Mouse (Mus musculus): ENCODE data around the gene Nxph3.

The Nxph3 gene

GRCm38 (mm10) chr11:95514298-95514861 is at the start of gene Nxph3:
Gene Nxph3, minus strand, starts transcription at chr11:95514570.
- no peak for DNase-seq (ENCODE audit: extremely low read depth, insufficient read length, low spot score)

GRCm38 (mm10) chr11:95563849-95564248 is 49.5 kb upstream of the Nxph3 start:
- DNase-seq (ENCODE audit: extremely low read depth, insufficient read length, low spot score): no peak

- DNase-seq (ENCODE audit: extremely low read depth, insufficient read length, low spot score): no peak
Measured at GRCm38 (mm10) chr11:95560773-95561172, 46.4 kb upstream of the Nxph3 start.

GRCm38 (mm10) chr11:95559761-95560160 is 45.4 kb upstream of the Nxph3 start:
- DNase-seq (ENCODE audit: extremely low read depth, insufficient read length, low spot score): no peak

- no peak for DNase-seq (ENCODE audit: extremely low read depth, insufficient read length, low spot score)
Measured at GRCm38 (mm10) chr11:95557719-95558118, 43.3 kb upstream of the Nxph3 start.

DNA sequence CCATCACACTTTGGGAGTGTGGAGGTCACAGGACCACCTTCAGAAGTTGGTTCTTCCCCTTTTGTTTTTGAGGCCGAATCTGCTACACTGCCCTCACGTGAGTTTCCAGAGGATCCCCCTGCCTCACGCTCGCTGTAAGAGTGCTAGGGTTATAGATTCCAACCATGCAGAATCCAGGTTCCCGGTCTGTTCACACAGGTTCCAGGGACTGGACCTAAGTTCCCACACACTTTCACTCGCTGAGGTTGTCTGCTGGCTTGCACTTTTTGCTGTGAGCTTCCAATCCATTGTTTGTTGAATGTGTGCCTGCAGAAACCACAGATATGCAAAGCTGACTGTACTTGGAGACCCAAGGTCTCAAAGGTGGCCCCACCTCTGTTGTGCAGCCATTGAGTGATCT is 42.7 kb upstream of the Nxph3 start:
- DNase-seq (ENCODE audit: extremely low read depth, insufficient read length, low spot score): no peak

DNA sequence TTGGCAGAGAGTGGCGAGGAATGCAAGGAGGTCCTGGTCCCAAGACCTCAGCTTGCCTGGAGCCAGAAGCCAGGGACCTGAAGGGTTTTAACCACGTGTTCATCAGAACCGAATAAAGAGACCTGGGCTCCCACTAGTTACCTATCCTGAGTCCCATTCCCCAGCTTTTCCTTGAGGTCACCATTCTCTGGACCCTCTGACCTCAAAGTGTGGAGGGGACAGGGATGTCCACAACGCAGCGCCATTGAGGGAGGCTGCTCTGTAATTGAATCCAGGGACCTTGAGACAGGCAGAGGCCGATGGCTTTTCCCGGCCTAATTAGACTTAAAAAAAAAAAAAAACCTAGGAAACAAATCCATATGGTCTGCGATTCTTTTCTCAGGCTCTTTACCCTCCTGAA is 40.9 kb upstream of the Nxph3 start:
- no peak for DNase-seq (ENCODE audit: extremely low read depth, insufficient read length, low spot score)

- no peak for DNase-seq (ENCODE audit: extremely low read depth, insufficient read length, low spot score)
Measured at GRCm38 (mm10) chr11:95550301-95551021, 36.1 kb upstream of the Nxph3 start.

- no peak for DNase-seq (ENCODE audit: extremely low read depth, insufficient read length, low spot score)
Measured at GRCm38 (mm10) chr11:95546021-95546782, 31.8 kb upstream of the Nxph3 start.

- no peak for DNase-seq (ENCODE audit: extremely low read depth, insufficient read length, low spot score)
Measured at GRCm38 (mm10) chr11:95544546-95545327, 30.4 kb upstream of the Nxph3 start.

DNA sequence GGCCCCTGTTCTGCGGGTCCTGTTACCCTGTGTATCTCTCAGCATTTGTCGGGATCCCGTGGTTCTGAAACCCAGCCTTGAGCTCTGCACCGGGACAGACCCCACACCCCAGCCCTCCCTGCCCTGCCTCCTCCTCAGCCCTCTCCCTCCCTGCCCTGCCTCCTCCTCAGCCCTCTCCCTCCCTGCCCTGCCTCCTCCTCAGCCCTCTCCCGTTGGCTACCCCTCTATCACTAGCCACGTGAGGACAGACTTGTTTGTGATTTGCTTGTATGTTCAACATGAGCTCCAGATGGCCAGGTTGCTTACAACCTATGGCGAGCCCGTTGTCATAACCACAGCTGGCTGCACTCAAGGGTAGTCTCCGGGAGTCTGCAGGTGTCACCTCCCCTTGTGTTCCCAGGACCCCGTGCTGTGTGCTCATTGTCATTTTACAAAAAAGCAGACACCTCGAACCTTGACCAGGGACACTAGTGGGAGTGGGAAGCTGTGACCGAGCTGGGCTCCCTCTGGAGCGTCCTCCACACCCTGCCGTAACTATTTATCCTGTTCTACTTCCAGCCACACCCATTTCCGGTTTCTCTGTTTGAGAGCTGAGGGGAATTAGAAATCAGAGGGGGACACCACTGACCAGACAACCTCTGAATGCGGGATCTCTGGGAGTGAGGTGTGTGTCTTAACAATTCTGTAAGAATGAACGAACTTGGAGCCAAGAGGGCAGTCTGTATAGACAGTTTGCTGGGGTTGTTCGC is 26.4 kb upstream of the Nxph3 start:
- no peak for DNase-seq (ENCODE audit: extremely low read depth, insufficient read length, low spot score)

DNA sequence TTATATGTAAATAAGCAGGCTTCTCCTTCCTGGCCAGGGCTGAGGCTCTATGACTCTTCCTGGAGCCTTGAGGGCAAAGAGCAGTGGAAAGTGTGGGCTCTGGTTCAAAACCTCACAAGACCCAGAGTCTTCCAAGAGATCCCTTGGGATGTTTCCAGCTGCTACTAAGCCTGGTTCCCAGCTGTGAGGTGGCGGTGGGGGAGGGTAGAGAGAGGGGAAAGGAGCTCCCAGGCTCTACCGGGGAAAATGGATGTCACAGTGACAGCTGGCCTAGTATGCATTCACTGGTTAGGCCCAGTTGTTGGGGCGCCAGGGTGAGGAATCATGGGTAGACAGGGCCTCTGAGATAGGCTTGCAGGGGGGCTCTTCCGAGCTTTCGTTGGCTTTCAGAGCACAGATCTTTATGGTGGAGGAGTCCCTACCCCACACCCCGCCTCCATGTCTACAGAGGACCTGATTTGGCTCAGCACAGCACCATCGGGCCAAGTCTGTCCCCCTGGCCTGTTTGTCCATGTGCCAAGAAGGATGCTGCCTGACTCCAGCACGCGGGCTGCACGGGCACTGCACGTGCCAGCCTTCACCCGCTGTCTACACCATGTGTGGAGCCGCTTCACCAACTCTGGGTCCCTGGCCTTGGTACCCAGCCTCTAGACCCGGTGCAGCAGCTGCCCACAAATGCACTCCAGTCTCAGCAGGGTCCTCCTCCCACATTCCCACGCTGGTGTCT is 24.2 kb upstream of the Nxph3 start:
- DNase-seq (ENCODE audit: extremely low read depth, insufficient read length, low spot score): no peak

- peak; percentile 87 for DNase-seq (ENCODE audit: extremely low read depth, insufficient read length, low spot score)
Measured at GRCm38 (mm10) chr11:95533484-95534160, 19.3 kb upstream of the Nxph3 start.

GRCm38 (mm10) chr11:95532353-95533072 is 18.1 kb upstream of the Nxph3 start:
- DNase-seq (ENCODE audit: extremely low read depth, insufficient read length, low spot score): no peak

DNA sequence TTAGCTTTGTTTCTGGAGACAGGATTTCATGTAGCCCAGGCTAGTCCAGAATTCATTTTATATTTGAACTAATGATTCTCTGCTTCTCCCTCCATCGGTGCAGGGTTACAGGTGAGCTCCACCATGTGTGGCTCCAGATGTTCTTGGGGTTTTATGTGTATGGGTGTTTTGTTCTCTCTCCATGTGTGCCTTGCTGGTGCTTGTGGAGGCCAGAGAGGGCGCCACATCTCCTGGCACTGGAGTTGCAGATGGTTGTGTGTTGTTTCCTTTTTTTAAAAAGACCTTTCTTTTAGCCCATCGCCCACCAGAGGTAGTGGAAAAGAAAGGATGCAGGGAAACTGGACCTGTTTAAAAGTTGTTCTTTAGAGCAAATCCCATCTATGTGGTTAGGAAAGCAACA is 13.9 kb upstream of the Nxph3 start:
- DNase-seq (ENCODE audit: extremely low read depth, insufficient read length, low spot score): no peak

DNA sequence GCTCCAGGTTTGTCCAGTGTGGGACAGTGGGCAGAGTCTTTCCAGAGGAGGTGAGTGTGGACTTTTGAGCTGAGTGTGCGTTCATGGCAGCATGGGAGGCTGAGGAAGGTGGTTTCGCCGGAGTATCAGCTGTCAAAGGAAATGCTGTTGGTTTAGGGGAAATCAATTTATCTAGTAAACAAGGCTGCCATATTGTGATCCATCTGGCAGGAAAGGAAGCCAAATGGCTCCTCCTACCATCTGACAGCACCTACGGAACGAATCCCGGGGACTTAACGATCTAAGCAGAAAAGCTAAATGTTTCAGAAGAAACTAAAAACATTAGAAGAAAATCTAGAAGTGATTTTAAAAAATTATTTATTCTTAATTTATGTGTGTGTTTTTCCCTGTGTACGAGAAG is 12.9 kb upstream of the Nxph3 start:
- no peak for DNase-seq (ENCODE audit: extremely low read depth, insufficient read length, low spot score)

DNA sequence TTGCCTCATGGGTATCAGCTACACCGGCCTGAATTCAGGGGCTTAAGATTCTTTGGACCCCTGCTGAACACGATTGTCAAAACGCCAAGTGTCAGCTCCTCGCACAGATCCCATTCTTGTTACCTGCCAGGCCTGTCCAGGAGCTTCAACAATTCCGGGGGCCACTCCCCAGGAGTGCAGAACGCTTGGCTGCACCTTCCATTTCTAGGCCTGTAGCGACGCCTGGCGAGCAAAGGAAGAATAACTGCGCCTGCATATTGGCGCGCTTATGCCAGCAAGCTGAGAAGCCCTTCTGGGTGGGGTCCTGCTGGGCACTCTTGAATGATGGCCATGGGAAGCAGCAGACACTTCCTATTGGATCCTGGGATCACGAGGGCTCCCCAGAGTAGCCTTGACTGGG is 7.2 kb upstream of the Nxph3 start:
- DNase-seq (ENCODE audit: extremely low read depth, insufficient read length, low spot score): peak; percentile 62

GRCm38 (mm10) chr11:95520456-95521072 is 6.2 kb upstream of the Nxph3 start:
- DNase-seq (ENCODE audit: extremely low read depth, insufficient read length, low spot score): peak; percentile 90
